Mouse (Mus musculus) right cerebral cortex, postnatal 36 days (tissue): ENCODE data around the gene Grhl3.

Experiments used
- DNase-seq, 2 experiments: peaks; one replicate each; pipeline ENCODE4 v3.0.0; 2022; ENCODE audit warnings: low spot score in 2 of 2, mixed read lengths in 1 of 2

Gene Grhl3

GRCm38 (mm10) chr4:135493691-135494520, 79.5 kb downstream of the Grhl3 start:
- DNase-seq: peak; percentile 29 to 30

DNA sequence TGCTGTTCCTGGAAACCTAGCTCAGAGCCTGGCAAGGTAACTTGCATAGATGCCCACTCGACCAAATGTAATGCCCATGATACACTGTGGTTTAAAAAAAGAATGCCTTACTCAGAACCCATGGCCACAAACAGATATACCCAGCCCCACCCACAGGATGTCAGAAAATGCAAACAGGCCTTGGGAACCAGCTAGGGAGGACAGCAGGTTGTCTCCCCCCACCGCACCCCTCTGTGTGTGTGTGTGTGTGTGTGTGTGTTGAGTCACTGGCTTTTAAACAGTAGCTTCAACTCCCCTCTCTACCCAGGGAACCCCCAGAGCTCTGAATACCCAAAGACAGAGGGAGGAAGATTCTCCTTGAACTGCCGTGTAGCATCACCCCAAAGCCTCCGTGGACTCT, 80.2 kb downstream of the Grhl3 start:
- DNase-seq: no peak
